Mouse (Mus musculus): ENCODE measurements around the gene Cabp4. TPM values are rescaled to one million over a fixed set of nuclear protein-coding genes. Genes with fewer than 3 reads are reported as not detected.

Gene Cabp4
- polyA plus RNA-seq, 1 experiment = 2.2 TPM

GRCm38 (mm10) chr19:4102049-4102448, 41.8 kb downstream of the Cabp4 start:
- no peaks in the 10 kb centered on the region for H3K27me3 ChIP-seq (ENCODE audit: control insufficient read depth, insufficient read depth, low read length)
- peaks cover 32% of the 10 kb centered on the region for H3K36me3 ChIP-seq (ENCODE audit: control insufficient read depth, insufficient read depth, low read length)
- peaks cover 21% of the 10 kb centered on the region for H3K4me1 ChIP-seq (ENCODE audit: control insufficient read depth, insufficient read depth, insufficient read length)
- DNase-seq (ENCODE audit: low read depth in 1 of 2, low spot score in 2 of 2) = no peak
- H3K27ac ChIP-seq (ENCODE audit: insufficient read depth, low read length) = no peak overlapping the region
- WGBS = 92% methylated on average over 2 of the region's 2 CpGs
- TF ChIP-seq POLR2A (IDR thresholded peaks at IDR 0.05; ENCODE audit: low read depth, low read length) (no peak), CTCF (IDR thresholded peaks at IDR 0.05; ENCODE audit: extremely low read depth, insufficient read depth, insufficient read length, insufficient replicate concordance) (no peak)
- no peak overlapping the region for H3K4me3 ChIP-seq (ENCODE audit: extremely low read depth, insufficient read depth, insufficient read length)

GRCm38 (mm10) chr19:4101466-4101865, 42.4 kb downstream of the Cabp4 start:
- H3K4me3 ChIP-seq (ENCODE audit: extremely low read depth, insufficient read depth, insufficient read length) = no peak overlapping the region
- H3K36me3 ChIP-seq (ENCODE audit: control insufficient read depth, insufficient read depth, low read length) = peaks cover 29% of the 10 kb centered on the region
- no peak overlapping the region for H3K27ac ChIP-seq (ENCODE audit: insufficient read depth, low read length)
- peaks cover 23% of the 10 kb centered on the region for H3K4me1 ChIP-seq (ENCODE audit: control insufficient read depth, insufficient read depth, insufficient read length)
- no peak for DNase-seq (ENCODE audit: low read depth in 1 of 2, low spot score in 2 of 2)
- H3K27me3 ChIP-seq (ENCODE audit: control insufficient read depth, insufficient read depth, low read length) = no peaks in the 10 kb centered on the region
- TF ChIP-seq CTCF (IDR thresholded peaks at IDR 0.05; ENCODE audit: extremely low read depth, insufficient read depth, insufficient read length, insufficient replicate concordance) (no peak), POLR2A (IDR thresholded peaks at IDR 0.05; ENCODE audit: low read depth, low read length) (no peak)
- WGBS = 94% methylated on average over 6 of the region's 6 CpGs

GRCm38 (mm10) chr19:4100718-4101261, 43.0 kb downstream of the Cabp4 start:
- Histone ChIP-seq H3K4me1 (ENCODE audit: control insufficient read depth, insufficient read depth, insufficient read length) (peaks cover 25% of the 10 kb centered on the region), H3K4me3 (ENCODE audit: extremely low read depth, insufficient read depth, insufficient read length) (peak overlapping the region; percentile 89), H3K36me3 (ENCODE audit: control insufficient read depth, insufficient read depth, low read length) (peaks cover 26% of the 10 kb centered on the region), H3K27ac (ENCODE audit: insufficient read depth, low read length) (no peak overlapping the region), H3K27me3 (ENCODE audit: control insufficient read depth, insufficient read depth, low read length) (no peaks in the 10 kb centered on the region)
- WGBS = 2% methylated on average over 51 of the region's 52 CpGs
- DNase-seq (ENCODE audit: low read depth in 1 of 2, low spot score in 2 of 2) = no peak
- TF ChIP-seq POLR2A (IDR thresholded peaks at IDR 0.05; ENCODE audit: low read depth, low read length) (no peak), CTCF (IDR thresholded peaks at IDR 0.05; ENCODE audit: extremely low read depth, insufficient read depth, insufficient read length, insufficient replicate concordance) (no peak)

GRCm38 (mm10) chr19:4099837-4100717, 43.8 kb downstream of the Cabp4 start, which contains the start of gene Pitpnm1:
TSS of gene Pitpnm1 (plus strand) at chr19:4099998.
- under 1% methylated on average over 53 of the region's 53 CpGs for WGBS
- peak within 1 kb of the TSS; percentile 89 for H3K4me3 ChIP-seq (ENCODE audit: extremely low read depth, insufficient read depth, insufficient read length)
- DNase-seq (ENCODE audit: low read depth in 1 of 2, low spot score in 2 of 2) = peak in 1 of 2 experiments; percentile 89
- peak within 1 kb of the TSS; percentile 92 for H3K27ac ChIP-seq (ENCODE audit: insufficient read depth, low read length)
- no peaks in the 10 kb centered on the region for H3K27me3 ChIP-seq (ENCODE audit: control insufficient read depth, insufficient read depth, low read length)
- H3K4me1 ChIP-seq (ENCODE audit: control insufficient read depth, insufficient read depth, insufficient read length) = peaks cover 25% of the 10 kb centered on the region
- peaks cover 20% of the 10 kb centered on the region for H3K36me3 ChIP-seq (ENCODE audit: control insufficient read depth, insufficient read depth, low read length)
- TF ChIP-seq CTCF (IDR thresholded peaks at IDR 0.05; ENCODE audit: extremely low read depth, insufficient read depth, insufficient read length, insufficient replicate concordance) (no peak), POLR2A (IDR thresholded peaks at IDR 0.05; ENCODE audit: low read depth, low read length) (no peak; the same call in 1 of the 2 replicates)

DNA sequence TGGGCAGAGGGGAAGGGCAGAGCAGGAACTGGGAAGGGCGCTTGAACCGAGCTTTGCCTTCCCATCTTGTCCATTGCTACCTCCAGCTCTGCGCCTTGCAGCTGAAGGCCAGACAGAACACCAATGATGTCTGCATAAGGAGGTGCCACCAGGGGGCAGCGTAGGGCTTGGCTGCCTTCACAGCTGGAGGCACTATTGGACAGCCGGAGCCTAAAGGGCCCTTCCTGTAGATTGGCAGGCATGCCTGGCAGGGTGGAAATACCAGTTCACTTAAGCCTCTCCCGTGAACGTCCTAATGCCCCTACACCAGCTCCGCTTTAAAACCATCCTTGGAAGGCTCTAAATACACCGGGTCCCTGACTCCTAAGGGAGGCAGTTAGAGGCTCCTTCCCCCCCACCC, 44.8 kb downstream of the Cabp4 start:
- Histone ChIP-seq H3K27ac (ENCODE audit: insufficient read depth, low read length) (peak overlapping the region; percentile 80), H3K4me1 (ENCODE audit: control insufficient read depth, insufficient read depth, insufficient read length) (peaks cover 25% of the 10 kb centered on the region), H3K4me3 (ENCODE audit: extremely low read depth, insufficient read depth, insufficient read length) (peak overlapping the region; percentile 89; the same call in 1 of the 2 replicates), H3K36me3 (ENCODE audit: control insufficient read depth, insufficient read depth, low read length) (peaks cover 13% of the 10 kb centered on the region), H3K27me3 (ENCODE audit: control insufficient read depth, insufficient read depth, low read length) (no peaks in the 10 kb centered on the region)
- whole genome bisulfite sequencing = 3% methylated on average over 9 of the region's 9 CpGs
- DNase-seq (ENCODE audit: low read depth in 1 of 2, low spot score in 2 of 2) = peak; percentile 84 to 93
- TF ChIP-seq CTCF (IDR thresholded peaks at IDR 0.05; ENCODE audit: extremely low read depth, insufficient read depth, insufficient read length, insufficient replicate concordance) = peak; percentile 95
- TF ChIP-seq POLR2A (IDR thresholded peaks at IDR 0.05; ENCODE audit: low read depth, low read length) = no peak

- H3K4me1 ChIP-seq (ENCODE audit: control insufficient read depth, insufficient read depth, insufficient read length) = peaks cover 25% of the 10 kb centered on the region
- DNase-seq (ENCODE audit: low read depth in 1 of 2, low spot score in 2 of 2) = no peak
- no peaks in the 10 kb centered on the region for H3K27me3 ChIP-seq (ENCODE audit: control insufficient read depth, insufficient read depth, low read length)
- no peak for TF ChIP-seq CTCF (IDR thresholded peaks at IDR 0.05; ENCODE audit: extremely low read depth, insufficient read depth, insufficient read length, insufficient replicate concordance)
- peak overlapping the region; percentile 10; the same call in 1 of the 2 replicates for H3K27ac ChIP-seq (ENCODE audit: insufficient read depth, low read length)
- 63% methylated on average over 13 of the region's 13 CpGs for WGBS
- peaks cover 9% of the 10 kb centered on the region for H3K36me3 ChIP-seq (ENCODE audit: control insufficient read depth, insufficient read depth, low read length)
- H3K4me3 ChIP-seq (ENCODE audit: extremely low read depth, insufficient read depth, insufficient read length) = peak overlapping the region; percentile 68; the same call in 1 of the 2 replicates
Observed at GRCm38 (mm10) chr19:4098426-4098825, 45.4 kb downstream of the Cabp4 start.
